In genomic region chr11:70646691-70647650, GRCm38 (mm10) we compare ENCODE assay signal across 8 mouse cellular contexts. TPM values are rescaled to one million over a fixed set of nuclear protein-coding genes. Genes with fewer than 3 reads are reported as not detected.
DNase-seq lines count a peak whose midpoint lies in the region; ATAC-seq and TF ChIP-seq lines count a peak whose summit lies in the region.

Gene Rnf167 (plus strand): TSS chr11:70647235.
Gene Slc25a11 (minus strand): TSS chr11:70647479.

- TF ChIP-seq CTCF in heart, adult 2 months (IDR thresholded peaks at IDR 0.05), result peak; percentile 14; the same call in 1 of the 2 replicates

- peak within 1 kb of the TSS; percentile 88 for H3K27ac ChIP-seq in embryonic facial prominence, embryonic 14.5 days (replicated peaks; ENCODE audit: low read depth, low read length)
- H3K27ac ChIP-seq in heart, adult 2 months, result peak within 1 kb of the TSS; percentile 96
- peak within 1 kb of the TSS; percentile 91 for H3K27ac ChIP-seq in limb, embryonic 13.5 days
- H3K27ac ChIP-seq in midbrain, embryonic 16.5 days (ENCODE audit: low read length), result peak within 1 kb of the TSS; percentile 92

- H3K4me2 ChIP-seq in embryonic facial prominence, embryonic 14.5 days (ENCODE audit: low read depth, low read length), result peak within 1 kb of the TSS; percentile 84
- H3K4me2 ChIP-seq in limb, embryonic 13.5 days (replicated peaks), result peak within 1 kb of the TSS; percentile 99
- peak within 1 kb of the TSS; percentile 100 for H3K4me2 ChIP-seq in midbrain, embryonic 16.5 days (ENCODE audit: low read length)

- WGBS in embryonic facial prominence, embryonic 14.5 days, result under 1% methylated on average over 62 of the region's 63 CpGs
- WGBS in heart, adult 2 months, result under 1% methylated on average over 63 of the region's 63 CpGs
- under 1% methylated on average over 63 of the region's 63 CpGs for WGBS in limb, embryonic 13.5 days
- WGBS in midbrain, embryonic 16.5 days, result under 1% methylated on average over 62 of the region's 63 CpGs

- peak; percentile 69; the same call in 1 of the 2 replicates for TF ChIP-seq EP300 in heart, adult 2 months (IDR thresholded peaks at IDR 0.05; ENCODE audit: insufficient read depth, low read depth, low read length)

- H3K9ac ChIP-seq in embryonic facial prominence, embryonic 14.5 days (ENCODE audit: low read depth, low read length), result peak within 1 kb of the TSS; percentile 87
- H3K9ac ChIP-seq in heart, adult 2 months (ENCODE audit: low read depth, low read length), result peak within 1 kb of the TSS; percentile 85
- H3K9ac ChIP-seq in limb, embryonic 13.5 days, result peak within 1 kb of the TSS; percentile 92
- H3K9ac ChIP-seq in midbrain, embryonic 16.5 days (ENCODE audit: low read depth, low read length), result peak within 1 kb of the TSS; percentile 87

- DNase-seq in 3T3-L1 (ENCODE audit: low read depth, low spot score), result peak; percentile 99
- DNase-seq in adrenal gland, postnatal 4 days (ENCODE audit: low spot score in 2 of 2), result peak; percentile 78 to 90
- DNase-seq in embryonic facial prominence, embryonic 14.5 days (ENCODE audit: low spot score), result peak; percentile 100
- DNase-seq in heart, adult 2 months, result peak; percentile 94 to 97
- peak; percentile 98 for DNase-seq in kidney, adult 8-10 months
- DNase-seq in spleen, postnatal 10 days (ENCODE audit: low spot score in 2 of 2), result peak; percentile 91 to 98

- ATAC-seq in embryonic facial prominence, embryonic 14.5 days (ENCODE audit: low read depth), result peak; percentile 87
- peak; percentile 89 for ATAC-seq in limb, embryonic 13.5 days (ENCODE audit: low FRiP score, low read depth)
- peak; percentile 90 for ATAC-seq in midbrain, embryonic 16.5 days

- peak within 1 kb of the TSS; percentile 64 for H3K4me3 ChIP-seq in embryonic facial prominence, embryonic 14.5 days (ENCODE audit: low read depth, low read length)
- peak within 1 kb of the TSS; percentile 83 for H3K4me3 ChIP-seq in heart, adult 2 months
- H3K4me3 ChIP-seq in limb, embryonic 13.5 days, result peak within 1 kb of the TSS; percentile 91
- peak within 1 kb of the TSS; percentile 57 for H3K4me3 ChIP-seq in midbrain, embryonic 16.5 days (ENCODE audit: low read depth, low read length)

- peaks cover 4% of the 10 kb centered on the region for H3K79me2 ChIP-seq in heart, adult 2 months (replicated peaks; ENCODE audit: control insufficient read depth, insufficient read depth, low read length)

- H3K27me3 ChIP-seq in embryonic facial prominence, embryonic 14.5 days (replicated peaks; ENCODE audit: control insufficient read depth, insufficient read depth, low read length), result no peaks in the 10 kb centered on the region
- no peaks in the 10 kb centered on the region for H3K27me3 ChIP-seq in heart, adult 2 months (ENCODE audit: control insufficient read depth, insufficient read depth, low read length)
- no peaks in the 10 kb centered on the region for H3K27me3 ChIP-seq in limb, embryonic 13.5 days
- H3K27me3 ChIP-seq in midbrain, embryonic 16.5 days (ENCODE audit: control insufficient read depth, insufficient read depth, low read depth, low read length), result no peaks in the 10 kb centered on the region

- intact Hi-C loops in heart, adult 2 months (cut with DNase I), result loop anchor here (2.0 to 5.0 kb wide), 3 partner anchors 22 to 54 kb away; partner anchors contain the start of genes Camta2, Inca1, Kif1c and Spag7

- peak; percentile 89 for TF ChIP-seq POLR2A in heart, adult 2 months (IDR thresholded peaks at IDR 0.05; ENCODE audit: insufficient read depth, low read depth, low read length)

- H3K4me1 ChIP-seq in embryonic facial prominence, embryonic 14.5 days (ENCODE audit: control insufficient read depth, insufficient read depth, low read length), result peaks cover 13% of the 10 kb centered on the region
- peaks cover 14% of the 10 kb centered on the region for H3K4me1 ChIP-seq in heart, adult 2 months (ENCODE audit: control insufficient read depth, insufficient read depth, low read length)
- H3K4me1 ChIP-seq in limb, embryonic 13.5 days, result peaks cover 49% of the 10 kb centered on the region
- peaks cover 25% of the 10 kb centered on the region for H3K4me1 ChIP-seq in midbrain, embryonic 16.5 days (ENCODE audit: control insufficient read depth, insufficient read depth, low read length)

- H3K9me3 ChIP-seq in embryonic facial prominence, embryonic 14.5 days (ENCODE audit: control insufficient read depth, low read length), result no peaks in the 10 kb centered on the region
- no peaks in the 10 kb centered on the region for H3K9me3 ChIP-seq in limb, embryonic 13.5 days
- H3K9me3 ChIP-seq in midbrain, embryonic 16.5 days (replicated peaks; ENCODE audit: control insufficient read depth, low read length, poor library complexity, severe bottlenecking), result no peaks in the 10 kb centered on the region

- H3K36me3 ChIP-seq in embryonic facial prominence, embryonic 14.5 days (ENCODE audit: control insufficient read depth, insufficient read depth, low read length), result peaks cover 64% of the 10 kb centered on the region
- H3K36me3 ChIP-seq in heart, adult 2 months (ENCODE audit: control insufficient read depth, insufficient read depth, low read length), result peaks cover 24% of the 10 kb centered on the region
- H3K36me3 ChIP-seq in limb, embryonic 13.5 days, result peaks cover 65% of the 10 kb centered on the region
- peaks cover 26% of the 10 kb centered on the region for H3K36me3 ChIP-seq in midbrain, embryonic 16.5 days (ENCODE audit: control insufficient read depth, insufficient read depth, low read length)

RNA-seq across cellular contexts. Expression of gene Rnf167, which starts in this region (rescaled TPM):
- 100 to 1,000 TPM; 100 to 106 TPM for total RNA-seq in adrenal gland, postnatal 4 days (2021)
- polyA plus RNA-seq in embryonic facial prominence, embryonic 14.5 days (2014; fragmentation: Nextera tagmentation; extraction: Ambion mirVana), result 100 and 105 TPM in 2 replicates
- total RNA-seq in heart, adult 2 months (2021), result 10 to 100 TPM; 50.8 to 58.7 TPM
- polyA plus RNA-seq in heart, adult 2 months (2012; rRNA removed), result 65.0 and 80.9 TPM in 2 replicates
- 120 and 129 TPM in 2 replicates for polyA plus RNA-seq in limb, embryonic 13.5 days (2015; fragmentation: Nextera tagmentation; extraction: Ambion mirVana)
- 105 TPM in 2 replicates for polyA plus RNA-seq in midbrain, embryonic 16.5 days (2015; fragmentation: Nextera tagmentation; extraction: Ambion mirVana)

RNA-seq across cellular contexts. Expression of gene Slc25a11, which starts in this region (rescaled TPM):
- 100 to 1,000 TPM; 153 TPM for total RNA-seq in adrenal gland, postnatal 4 days (2021)
- 147 and 165 TPM in 2 replicates for polyA plus RNA-seq in embryonic facial prominence, embryonic 14.5 days (2014; fragmentation: Nextera tagmentation; extraction: Ambion mirVana)
- 100 to 1,000 TPM; 532 to 626 TPM for total RNA-seq in heart, adult 2 months (2021)
- polyA plus RNA-seq in heart, adult 2 months (2012; rRNA removed), result 632 and 932 TPM in 2 replicates
- polyA plus RNA-seq in limb, embryonic 13.5 days (2015; fragmentation: Nextera tagmentation; extraction: Ambion mirVana), result 165 and 173 TPM in 2 replicates
- 171 and 174 TPM in 2 replicates for polyA plus RNA-seq in midbrain, embryonic 16.5 days (2015; fragmentation: Nextera tagmentation; extraction: Ambion mirVana)

Comparison
In these comparisons a context has a peak if more than half of its experiments do, and no peak if none do; other contexts are left out.
1. Peak in every context shown above with its lines: DNase-seq, ATAC-seq, H3K4me3 ChIP-seq and H3K27ac ChIP-seq.